Mouse (Mus musculus): Measurements from ENCODE around the gene Icam1.
A peak's percentile ranks its signal among the peaks of the same experiment; 100 is the strongest.

DNA sequence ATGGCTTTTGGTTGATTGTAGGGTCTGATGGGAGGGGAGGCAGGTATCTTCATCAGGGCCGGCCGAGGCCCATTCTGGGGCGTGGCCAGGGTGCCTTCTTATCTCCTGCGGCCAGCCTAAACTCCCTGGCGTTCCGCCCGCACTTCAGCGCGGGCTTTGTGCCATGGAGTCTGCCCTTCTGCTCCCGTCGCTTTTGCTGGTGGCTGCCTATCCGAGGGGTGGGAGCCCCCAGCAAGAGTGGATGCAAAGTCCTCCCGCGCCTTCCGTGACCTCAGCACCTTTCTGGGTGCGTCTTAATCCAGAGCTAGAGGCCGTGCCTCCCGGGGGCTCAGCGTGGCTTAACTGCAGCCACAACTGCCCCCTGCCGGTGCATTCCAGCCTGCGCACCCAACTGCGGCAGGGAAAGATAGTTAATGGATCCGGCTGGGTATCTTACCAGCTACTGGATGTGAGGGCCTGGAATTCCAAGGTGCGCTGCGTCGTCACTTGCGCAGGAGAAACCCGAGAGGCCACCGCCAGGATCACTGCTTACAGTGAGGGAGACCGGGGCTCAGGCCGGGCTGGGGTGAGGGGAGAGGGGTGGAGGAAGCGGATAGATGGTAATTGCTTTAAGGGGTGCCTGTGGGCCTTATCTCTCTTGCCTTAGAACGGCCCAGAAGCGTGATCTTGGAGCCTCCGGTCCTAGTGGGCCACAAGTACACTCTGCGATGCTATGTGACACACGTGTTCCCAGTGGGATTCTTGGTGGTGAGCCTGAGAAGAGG lies 13.7 kb downstream of the Icam1 start, which contains the start of gene Icam4:
- no peak for TF ChIP-seq POLR2A (IDR thresholded peaks at IDR 0.05; ENCODE audit: borderline replicate concordance, low read depth, low read length)
- peak; percentile 38; the same call in 1 of the 2 replicates for TF ChIP-seq CTCF (IDR thresholded peaks at IDR 0.05; ENCODE audit: low read depth, low read length)

All from bone marrow macrophage, adult 2 months (primary cell).